Mouse (Mus musculus): ENCODE measurements around the gene Aqp1. TPM values are rescaled to one million over a fixed set of nuclear protein-coding genes. Genes with fewer than 3 reads are reported as not detected.

Aqp1 gene
- polyA plus RNA-seq, 1 experiment from 2014 or later = 69.9 TPM

DNA sequence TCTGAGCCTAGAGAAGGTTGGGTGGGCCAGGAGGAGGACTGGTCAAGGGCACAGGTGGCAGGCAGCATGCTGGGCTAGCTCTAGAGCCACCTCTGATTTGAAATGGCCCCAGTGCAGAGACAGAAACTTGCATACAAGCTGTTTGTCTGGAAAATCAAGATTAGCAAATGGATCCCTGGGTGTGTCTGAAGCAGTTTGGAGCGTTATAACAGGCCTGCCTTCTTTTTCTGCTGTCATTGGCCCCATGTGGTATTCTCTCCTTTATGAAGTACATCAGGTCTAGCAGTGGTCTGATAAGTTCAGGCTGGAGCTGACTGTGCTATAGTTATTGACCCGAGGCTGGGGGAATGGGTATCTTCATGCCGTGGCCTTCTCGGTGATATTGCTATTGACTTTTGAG lies 22.3 kb upstream of the Aqp1 start:
- Histone ChIP-seq H3K27me3 (ENCODE audit: insufficient read depth, low read length) (no peaks in the 10 kb centered on the region), H3K36me3 (ENCODE audit: insufficient read depth, low read length) (peaks cover 6% of the 10 kb centered on the region; the same call in 1 of the 2 replicates), H3K4me1 (ENCODE audit: insufficient read depth, low read length) (no peaks in the 10 kb centered on the region), H3K27ac (ENCODE audit: low read length) (no peak overlapping the region), H3K9ac (replicated peaks; ENCODE audit: low read length) (no peak overlapping the region), H3K9me3 (ENCODE audit: low read length) (no peaks in the 10 kb centered on the region), H3K4me2 (replicated peaks; ENCODE audit: low read depth, low read length) (no peak overlapping the region), H3K4me3 (ENCODE audit: low read length) (no peak overlapping the region)
- no peak for ATAC-seq (ENCODE audit: low FRiP score, low TSS enrichment)
- 89% methylated on average over 4 of the region's 4 CpGs for WGBS

DNA sequence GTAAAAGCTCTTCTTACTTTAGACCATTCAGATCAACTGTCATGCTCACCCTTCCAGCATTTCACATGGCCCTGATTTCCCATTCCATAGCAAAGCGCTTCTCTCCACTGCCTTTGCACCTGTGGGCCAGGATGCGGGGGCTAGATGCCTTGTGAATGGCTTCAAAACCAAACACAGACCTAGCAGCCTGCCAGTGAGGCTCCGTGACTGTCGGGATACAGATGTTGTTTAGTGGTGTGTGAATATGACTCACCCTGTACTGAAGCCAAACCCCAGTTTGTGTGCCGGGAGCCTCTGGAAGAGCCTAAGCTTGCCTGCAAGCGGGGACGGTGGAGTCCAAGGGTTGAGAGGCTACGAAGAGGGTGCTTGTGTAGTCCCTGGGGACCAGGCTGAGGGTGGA lies 21.6 kb upstream of the Aqp1 start:
- ATAC-seq (ENCODE audit: low FRiP score, low TSS enrichment) = no peak
- Histone ChIP-seq H3K4me1 (ENCODE audit: insufficient read depth, low read length) (no peaks in the 10 kb centered on the region), H3K27ac (ENCODE audit: low read length) (no peak overlapping the region), H3K27me3 (ENCODE audit: insufficient read depth, low read length) (no peaks in the 10 kb centered on the region), H3K4me3 (ENCODE audit: low read length) (no peak overlapping the region), H3K36me3 (ENCODE audit: insufficient read depth, low read length) (peaks cover 6% of the 10 kb centered on the region; the same call in 1 of the 2 replicates), H3K9ac (replicated peaks; ENCODE audit: low read length) (no peak overlapping the region), H3K9me3 (ENCODE audit: low read length) (no peaks in the 10 kb centered on the region), H3K4me2 (replicated peaks; ENCODE audit: low read depth, low read length) (no peak overlapping the region)
- 78% methylated on average over 8 of the region's 8 CpGs for WGBS

- ATAC-seq (ENCODE audit: low FRiP score, low TSS enrichment) = no peak
- no peaks in the 10 kb centered on the region for H3K4me1 ChIP-seq (ENCODE audit: insufficient read depth, low read length)
- no peak overlapping the region for H3K4me2 ChIP-seq (replicated peaks; ENCODE audit: low read depth, low read length)
- no peaks in the 10 kb centered on the region for H3K9me3 ChIP-seq (ENCODE audit: low read length)
- WGBS = 94% methylated on average over 3 of the region's 3 CpGs
- no peak overlapping the region for H3K4me3 ChIP-seq (ENCODE audit: low read length)
- H3K27ac ChIP-seq (ENCODE audit: low read length) = no peak overlapping the region
- no peaks in the 10 kb centered on the region for H3K36me3 ChIP-seq (ENCODE audit: insufficient read depth, low read length)
- no peaks in the 10 kb centered on the region for H3K27me3 ChIP-seq (ENCODE audit: insufficient read depth, low read length)
- no peak overlapping the region for H3K9ac ChIP-seq (replicated peaks; ENCODE audit: low read length)
Observed at GRCm38 (mm10) chr6:55318597-55318996, 17.6 kb upstream of the Aqp1 start.

DNA sequence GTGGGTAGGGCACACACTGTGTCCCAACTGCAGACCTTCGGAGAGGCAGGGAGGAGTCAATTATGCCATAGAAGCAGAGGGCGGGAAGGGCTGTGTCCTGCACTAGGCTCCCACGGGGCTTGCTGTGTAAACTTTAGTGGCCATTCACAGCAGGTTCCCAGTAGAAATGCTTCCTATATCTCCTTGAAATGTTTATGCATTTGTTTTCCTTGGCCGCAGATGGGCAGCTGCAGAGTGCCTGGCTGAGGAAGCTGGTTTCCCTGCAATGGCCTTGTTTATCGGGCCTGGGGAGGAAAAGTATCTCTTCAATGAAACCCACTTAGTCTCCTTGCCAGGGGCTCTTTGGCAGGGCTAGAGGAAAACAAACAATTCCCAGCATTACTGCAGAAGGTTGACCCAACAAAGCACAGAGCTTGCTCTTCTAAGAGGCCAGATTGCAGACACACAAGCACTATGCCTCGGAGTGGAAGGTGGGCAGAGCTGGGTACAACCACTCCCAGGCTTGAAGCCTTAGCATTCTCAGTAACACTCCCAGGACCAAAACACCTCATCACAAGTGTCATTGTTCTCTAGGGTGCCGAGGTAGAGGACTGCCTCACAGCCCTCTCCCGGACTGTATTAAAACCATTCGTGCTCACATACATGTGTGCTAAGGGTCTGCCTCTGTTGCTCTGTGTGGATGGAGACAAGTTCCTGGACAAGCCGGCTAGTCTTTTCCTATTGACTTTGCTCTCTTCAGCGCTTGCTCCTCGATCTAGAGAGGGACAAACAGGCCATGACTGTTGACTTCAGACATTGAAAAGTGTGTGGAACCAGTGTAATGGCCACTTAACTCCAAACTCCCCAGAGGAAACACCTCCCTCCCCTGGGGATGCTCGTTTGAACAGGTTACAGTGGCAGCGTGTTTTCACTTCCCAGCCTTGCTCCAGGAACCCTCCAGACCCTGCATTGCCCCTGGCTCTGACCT lies 16.4 kb upstream of the Aqp1 start:
- Histone ChIP-seq H3K36me3 (ENCODE audit: insufficient read depth, low read length) (no peaks in the 10 kb centered on the region), H3K4me1 (ENCODE audit: insufficient read depth, low read length) (0 out of 2 replicates have a peak, but pooled peaks cover 5% of the 10 kb centered on the region), H3K27me3 (ENCODE audit: insufficient read depth, low read length) (no peaks in the 10 kb centered on the region), H3K9me3 (ENCODE audit: low read length) (no peaks in the 10 kb centered on the region), H3K4me3 (ENCODE audit: low read length) (no peak overlapping the region), H3K27ac (ENCODE audit: low read length) (no peak overlapping the region), H3K9ac (replicated peaks; ENCODE audit: low read length) (no peak overlapping the region), H3K4me2 (replicated peaks; ENCODE audit: low read depth, low read length) (no peak overlapping the region)
- no peak for ATAC-seq (ENCODE audit: low FRiP score, low TSS enrichment)
- WGBS = 58% methylated on average over 14 of the region's 14 CpGs

GRCm38 (mm10) chr6:55320894-55321293 lies 15.3 kb upstream of the Aqp1 start:
- 77% methylated on average over 4 of the region's 4 CpGs for WGBS
- peak; percentile 9; the same call in 1 of the 2 replicates for ATAC-seq (ENCODE audit: low FRiP score, low TSS enrichment)
- no peaks in the 10 kb centered on the region for H3K36me3 ChIP-seq (ENCODE audit: insufficient read depth, low read length)
- H3K27ac ChIP-seq (ENCODE audit: low read length) = no peak overlapping the region
- H3K4me3 ChIP-seq (ENCODE audit: low read length) = no peak overlapping the region
- no peaks in the 10 kb centered on the region for H3K27me3 ChIP-seq (ENCODE audit: insufficient read depth, low read length)
- no peak overlapping the region for H3K9ac ChIP-seq (replicated peaks; ENCODE audit: low read length)
- no peaks in the 10 kb centered on the region for H3K9me3 ChIP-seq (ENCODE audit: low read length)
- 0 out of 2 replicates have a peak, but pooled peaks cover 5% of the 10 kb centered on the region for H3K4me1 ChIP-seq (ENCODE audit: insufficient read depth, low read length)
- no peak overlapping the region for H3K4me2 ChIP-seq (replicated peaks; ENCODE audit: low read depth, low read length)

DNA sequence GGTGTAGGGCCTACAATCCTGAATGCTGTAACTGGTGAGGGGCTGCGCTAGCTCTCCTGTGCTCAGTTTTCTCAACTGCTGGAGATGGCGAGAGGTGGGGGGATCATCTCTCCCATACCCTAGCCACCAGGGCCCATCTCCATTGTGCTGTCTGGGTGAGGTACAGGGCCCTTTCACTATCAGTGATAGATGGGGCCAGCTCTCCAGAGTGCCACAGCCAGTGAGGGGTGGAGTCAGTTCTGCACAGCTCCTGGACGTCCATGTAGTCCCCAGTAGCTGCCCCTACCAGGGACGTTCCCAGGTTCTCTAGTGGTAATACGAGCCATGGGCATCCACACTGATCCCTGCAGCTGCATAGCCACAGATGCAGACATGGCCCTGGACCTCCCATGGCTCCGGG lies 14.7 kb upstream of the Aqp1 start:
- Histone ChIP-seq H3K27me3 (ENCODE audit: insufficient read depth, low read length) (no peaks in the 10 kb centered on the region), H3K4me1 (ENCODE audit: insufficient read depth, low read length) (0 out of 2 replicates have a peak, but pooled peaks cover 5% of the 10 kb centered on the region), H3K36me3 (ENCODE audit: insufficient read depth, low read length) (no peaks in the 10 kb centered on the region), H3K9ac (replicated peaks; ENCODE audit: low read length) (no peak overlapping the region), H3K9me3 (ENCODE audit: low read length) (no peaks in the 10 kb centered on the region), H3K4me3 (ENCODE audit: low read length) (no peak overlapping the region), H3K4me2 (replicated peaks; ENCODE audit: low read depth, low read length) (no peak overlapping the region), H3K27ac (ENCODE audit: low read length) (no peak overlapping the region)
- WGBS = 65% methylated on average over 6 of the region's 6 CpGs
- 0 out of 2 replicates have a peak, but pooled peaks have one; percentile 5 for ATAC-seq (ENCODE audit: low FRiP score, low TSS enrichment)

DNA sequence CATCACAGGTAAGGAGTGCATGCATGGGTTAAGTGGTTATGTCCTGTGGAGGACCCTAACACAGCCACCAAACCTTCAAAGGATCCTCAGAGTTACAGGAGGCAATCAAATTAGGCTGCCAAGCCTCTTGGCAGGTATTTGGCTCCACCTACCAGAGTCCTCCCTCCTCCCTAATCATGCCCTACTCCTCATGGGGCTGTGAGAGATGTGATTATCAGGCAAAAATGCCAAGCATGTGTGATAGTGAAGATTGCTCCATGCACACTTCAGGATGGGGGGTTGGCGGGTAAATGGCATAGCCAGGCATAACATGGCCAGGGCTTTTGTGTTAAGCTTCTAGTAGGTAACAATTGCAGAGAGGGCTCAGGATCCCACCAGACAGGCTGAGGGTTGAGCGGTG lies 13.3 kb upstream of the Aqp1 start:
- ATAC-seq (ENCODE audit: low FRiP score, low TSS enrichment) = no peak

GRCm38 (mm10) chr6:55323908-55324634 lies 12.2 kb upstream of the Aqp1 start:
- Histone ChIP-seq H3K4me2 (replicated peaks; ENCODE audit: low read depth, low read length) (no peak overlapping the region), H3K4me3 (ENCODE audit: low read length) (no peak overlapping the region), H3K27ac (ENCODE audit: low read length) (no peak overlapping the region), H3K9me3 (ENCODE audit: low read length) (no peaks in the 10 kb centered on the region), H3K9ac (replicated peaks; ENCODE audit: low read length) (no peak overlapping the region), H3K36me3 (ENCODE audit: insufficient read depth, low read length) (no peaks in the 10 kb centered on the region), H3K27me3 (ENCODE audit: insufficient read depth, low read length) (no peaks in the 10 kb centered on the region), H3K4me1 (ENCODE audit: insufficient read depth, low read length) (0 out of 2 replicates have a peak, but pooled peaks cover 5% of the 10 kb centered on the region)
- peak; percentile 44; the same call in 1 of the 2 replicates for ATAC-seq (ENCODE audit: low FRiP score, low TSS enrichment)
- 58% methylated on average over 17 of the region's 17 CpGs for WGBS

More for the DNA sequence above, 13.3 kb upstream of the Aqp1 start:
- H3K9ac ChIP-seq (replicated peaks; ENCODE audit: low read length) = no peak overlapping the region
- 98% methylated on average over 2 of the region's 2 CpGs for WGBS
- H3K9me3 ChIP-seq (ENCODE audit: low read length) = no peaks in the 10 kb centered on the region
- H3K36me3 ChIP-seq (ENCODE audit: insufficient read depth, low read length) = no peaks in the 10 kb centered on the region
- 0 out of 2 replicates have a peak, but pooled peaks cover 5% of the 10 kb centered on the region for H3K4me1 ChIP-seq (ENCODE audit: insufficient read depth, low read length)
- H3K27ac ChIP-seq (ENCODE audit: low read length) = no peak overlapping the region
- H3K27me3 ChIP-seq (ENCODE audit: insufficient read depth, low read length) = no peaks in the 10 kb centered on the region
- no peak overlapping the region for H3K4me3 ChIP-seq (ENCODE audit: low read length)
- H3K4me2 ChIP-seq (replicated peaks; ENCODE audit: low read depth, low read length) = no peak overlapping the region

DNA sequence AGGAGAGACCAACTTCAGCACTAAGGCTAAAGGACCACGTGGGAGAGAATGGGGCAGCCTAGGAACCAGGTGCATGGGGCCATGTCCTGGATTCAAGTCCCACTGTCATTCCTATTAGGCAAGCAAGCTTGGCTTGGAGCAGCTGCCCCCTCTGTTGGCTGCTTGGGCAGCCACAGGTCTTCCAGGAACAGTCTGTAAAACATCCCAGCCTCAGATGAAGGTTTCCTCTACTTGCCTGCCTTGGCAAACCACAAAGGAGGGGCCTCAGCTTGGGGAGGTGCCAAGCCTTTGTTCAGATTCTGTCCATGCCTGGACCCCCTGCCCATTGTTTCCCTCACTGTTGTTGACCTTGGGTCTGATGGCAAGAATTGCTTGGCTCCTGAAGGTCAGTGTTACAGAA lies 11.4 kb upstream of the Aqp1 start:
- no peaks in the 10 kb centered on the region for H3K9me3 ChIP-seq (ENCODE audit: low read length)
- H3K36me3 ChIP-seq (ENCODE audit: insufficient read depth, low read length) = no peaks in the 10 kb centered on the region
- H3K9ac ChIP-seq (replicated peaks; ENCODE audit: low read length) = no peak overlapping the region
- no peak overlapping the region for H3K4me2 ChIP-seq (replicated peaks; ENCODE audit: low read depth, low read length)
- 44% methylated on average over 1 of the region's 1 CpGs for WGBS
- no peak overlapping the region for H3K4me3 ChIP-seq (ENCODE audit: low read length)
- H3K4me1 ChIP-seq (ENCODE audit: insufficient read depth, low read length) = 0 out of 2 replicates have a peak, but pooled peaks cover 5% of the 10 kb centered on the region
- no peak for ATAC-seq (ENCODE audit: low FRiP score, low TSS enrichment)
- no peak overlapping the region for H3K27ac ChIP-seq (ENCODE audit: low read length)
- no peaks in the 10 kb centered on the region for H3K27me3 ChIP-seq (ENCODE audit: insufficient read depth, low read length)

Data from kidney, embryonic 16.5 days (tissue).